Mouse (Mus musculus) ovary, postnatal 36 days (tissue): ENCODE results near the gene Dnaic2.

ENCODE experiments used
- DNase-seq: peaks from one replicate; pipeline ENCODE4 v3.0.0; 2022; ENCODE audit warnings: low spot score, mixed read lengths

Dnaic2 gene

DNA sequence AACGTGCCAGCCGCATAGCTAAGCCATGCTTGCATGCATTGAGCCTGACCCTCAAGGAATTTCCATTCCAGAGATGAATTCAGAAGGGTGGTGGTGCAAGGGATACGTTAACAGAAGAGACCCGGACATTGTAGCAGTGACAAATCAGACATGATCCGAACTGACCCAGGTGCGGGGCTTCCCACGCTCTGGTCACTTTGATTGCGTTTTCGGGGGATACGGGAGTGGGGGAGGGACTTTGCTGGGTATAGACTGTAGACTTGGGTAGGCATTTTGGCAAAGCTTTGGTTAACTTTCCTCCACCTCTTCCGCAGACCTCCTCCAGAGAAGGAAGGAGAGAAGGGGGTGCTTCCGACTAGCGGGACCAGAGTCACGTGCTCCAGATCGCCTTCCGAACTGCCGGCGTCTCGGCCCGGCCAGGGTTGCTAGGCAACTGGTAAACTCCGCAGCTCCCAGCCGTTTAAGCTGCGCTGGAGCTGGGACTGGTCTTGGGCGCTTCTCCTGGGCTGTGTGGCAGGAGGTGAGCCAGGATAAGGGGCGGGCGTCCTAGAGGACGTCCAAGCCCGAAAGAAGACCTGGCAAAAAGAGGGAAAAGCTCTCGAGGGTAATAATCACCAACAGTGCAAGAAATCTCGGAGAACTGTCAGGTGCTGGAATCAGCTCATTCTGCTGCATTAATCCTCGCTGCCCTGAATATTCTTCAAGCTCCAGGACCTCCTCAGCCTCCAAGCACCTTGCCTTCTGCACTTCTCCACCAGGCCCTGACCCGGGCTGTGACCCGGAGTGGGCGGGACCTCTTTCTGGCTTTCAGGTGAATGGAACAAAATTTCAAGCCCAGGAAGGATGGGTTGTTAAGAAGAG, at the start of gene Dnaic2:
TSS of gene Dnaic2 (plus strand) at position 444 of the 861 bp plus-strand sequence.
- peak; percentile 71 for DNase-seq

DNA sequence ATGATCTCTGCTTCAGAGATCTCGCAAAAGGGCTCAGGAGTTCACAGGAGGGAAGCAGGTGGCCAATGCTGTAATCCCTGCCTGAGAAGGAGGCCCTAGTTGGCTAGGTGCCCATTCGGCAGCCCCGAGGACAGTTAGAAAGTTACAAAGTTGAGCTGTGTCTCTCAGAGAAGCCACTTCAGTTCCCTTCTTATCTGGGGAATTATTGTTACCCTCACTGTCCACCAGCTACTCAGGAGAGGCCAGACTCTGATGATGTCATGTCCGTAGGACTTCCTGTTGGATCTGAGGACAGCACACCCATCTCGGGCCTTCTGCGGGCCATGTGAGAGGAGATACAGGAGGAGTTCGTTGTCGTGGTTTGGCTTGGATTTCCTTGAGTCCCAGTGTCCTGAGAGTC, 47.6 kb upstream of the Dnaic2 start:
- DNase-seq: no peak

DNA sequence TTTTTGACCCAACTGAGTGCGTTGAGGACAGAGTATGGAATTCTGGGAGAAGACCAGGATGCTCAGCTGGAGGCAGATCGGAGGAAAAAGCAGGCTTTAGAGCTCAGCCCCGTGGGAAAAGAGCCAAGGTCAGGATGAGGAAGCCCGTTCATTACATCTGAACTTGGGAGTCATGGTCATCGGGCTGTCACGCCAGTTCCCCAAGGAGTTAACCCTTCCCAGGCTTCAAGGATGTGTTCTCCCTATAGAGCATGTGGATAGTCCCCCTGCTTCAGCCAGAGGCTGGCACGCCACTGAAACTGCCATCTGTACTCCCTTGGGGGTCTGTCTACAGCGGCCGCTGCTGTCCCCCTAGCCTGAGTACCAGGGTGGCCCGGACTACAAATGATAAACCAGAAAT, 46.9 kb upstream of the Dnaic2 start:
- DNase-seq: no peak

DNA sequence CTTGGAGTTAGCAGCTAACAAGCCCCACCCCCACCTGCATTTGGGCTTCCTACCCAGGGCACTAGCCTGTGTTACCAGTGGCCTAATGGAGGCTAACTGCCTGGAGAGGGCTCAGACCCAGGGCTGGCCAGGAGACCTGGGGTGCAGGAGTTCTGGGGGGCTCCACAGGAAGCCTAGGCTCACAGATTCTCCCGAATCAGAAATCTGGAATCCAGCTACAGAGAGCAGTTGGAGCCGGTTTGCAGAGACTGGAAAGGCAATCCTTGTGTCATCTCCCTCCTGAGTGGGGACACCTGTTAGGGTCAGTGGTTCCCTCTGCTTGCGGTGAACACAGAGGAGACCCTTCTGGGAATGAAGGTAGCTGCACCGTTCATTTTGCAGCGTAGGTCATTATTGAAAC, 46.2 kb upstream of the Dnaic2 start:
- DNase-seq: no peak

DNA sequence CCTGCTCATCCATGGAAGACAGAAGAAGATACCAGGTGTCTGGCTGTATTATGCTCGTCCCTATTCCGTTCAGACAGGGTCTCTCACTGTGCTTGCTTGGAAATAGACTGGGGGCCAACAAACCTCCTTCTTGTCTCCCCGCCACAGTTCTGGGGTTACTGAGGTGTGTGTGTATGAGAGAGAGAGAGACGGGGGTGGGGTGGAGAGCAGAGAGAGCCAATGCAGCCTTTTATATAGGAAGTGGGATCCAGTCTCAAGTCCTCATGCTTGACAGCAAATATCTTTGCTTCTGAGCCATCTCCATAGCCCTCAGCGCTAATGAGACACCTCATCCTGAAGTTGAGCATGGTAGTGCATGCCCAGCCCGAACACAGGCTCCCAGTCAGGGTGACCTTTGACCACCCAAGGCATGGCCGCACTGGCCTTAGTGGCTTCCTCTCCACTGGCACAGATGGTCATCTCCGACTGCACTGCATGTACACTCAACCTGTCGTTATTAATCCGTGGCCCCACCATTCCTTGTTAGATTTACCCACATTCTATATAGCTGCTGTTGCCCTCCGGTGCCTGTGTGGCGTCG, 44.8 kb upstream of the Dnaic2 start:
- no peak for DNase-seq

DNA sequence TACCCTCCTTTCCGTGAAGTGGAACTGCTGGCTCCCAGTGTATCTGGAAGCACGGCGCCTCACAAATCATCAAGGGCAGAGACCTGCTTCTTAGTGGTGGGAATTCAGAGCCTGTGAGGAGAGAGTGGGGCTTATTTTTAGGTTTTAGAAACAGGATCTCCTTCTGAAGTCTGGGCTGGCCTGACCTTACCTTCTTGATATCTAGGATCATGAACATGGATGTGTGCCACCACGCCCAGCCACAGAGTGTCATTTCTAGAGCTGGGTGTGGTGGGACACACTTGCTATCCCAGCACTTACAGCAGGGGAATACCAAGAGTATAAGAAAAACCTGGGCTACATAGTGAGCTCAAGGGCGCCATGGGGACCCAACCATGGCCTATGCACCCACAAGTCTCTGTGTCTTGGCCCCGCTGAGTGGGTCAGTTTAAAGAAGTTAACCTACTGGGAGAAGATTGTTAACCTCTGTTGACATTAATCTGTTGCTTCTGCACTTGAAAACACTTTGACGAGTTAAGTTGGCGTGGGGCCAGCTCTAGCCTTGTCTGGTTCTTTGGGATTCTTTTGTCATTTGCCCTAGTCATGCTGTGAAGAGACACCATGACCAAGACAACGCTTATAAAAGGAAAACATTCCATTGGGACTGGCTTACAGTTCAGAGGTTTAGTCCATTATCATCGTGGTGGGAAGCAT, 44.0 kb upstream of the Dnaic2 start:
- no peak for DNase-seq

DNA sequence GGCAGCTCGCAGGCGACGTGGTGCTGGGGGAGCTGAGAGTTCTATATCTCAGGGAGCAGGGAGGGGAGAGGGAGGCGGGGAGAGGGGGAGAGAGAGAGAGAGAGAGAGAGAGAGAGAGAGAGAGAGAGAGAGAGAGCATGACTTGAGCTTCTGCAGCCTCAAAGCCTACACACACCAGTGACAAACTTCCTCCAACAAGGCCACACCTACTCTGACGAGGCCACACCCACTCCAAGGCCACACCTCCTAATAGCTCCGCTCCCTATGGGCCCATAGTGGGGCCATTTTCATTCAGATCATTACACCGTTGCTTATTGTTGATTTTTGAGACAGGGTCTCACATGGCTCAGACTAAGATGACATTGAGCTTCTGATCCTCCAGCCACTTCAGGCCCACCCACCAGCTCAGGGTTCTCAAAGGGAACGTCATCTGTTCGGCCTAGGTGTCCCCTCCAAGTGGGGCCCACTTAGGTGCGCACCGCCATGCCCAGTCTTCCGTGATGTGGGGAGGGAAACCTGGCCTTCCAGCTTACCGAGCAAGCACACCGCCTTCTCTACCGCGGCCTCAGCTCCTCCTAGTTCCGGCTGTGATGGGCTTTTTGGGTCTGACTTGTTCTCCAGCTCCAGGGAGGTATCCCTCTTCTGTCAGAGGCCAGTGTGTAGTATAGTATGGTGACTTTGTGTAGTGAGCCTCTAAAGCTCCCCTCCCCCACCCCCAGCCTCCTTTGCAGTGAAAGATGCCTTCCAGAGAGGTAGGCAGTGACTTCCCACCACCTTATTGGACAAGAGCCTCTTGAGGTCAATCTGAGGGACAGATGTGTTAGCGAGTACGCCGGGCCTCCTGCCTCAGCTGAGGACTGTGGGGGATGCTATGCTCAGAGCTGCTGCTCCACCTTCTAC, 43.2 kb upstream of the Dnaic2 start:
- no peak for DNase-seq

DNA sequence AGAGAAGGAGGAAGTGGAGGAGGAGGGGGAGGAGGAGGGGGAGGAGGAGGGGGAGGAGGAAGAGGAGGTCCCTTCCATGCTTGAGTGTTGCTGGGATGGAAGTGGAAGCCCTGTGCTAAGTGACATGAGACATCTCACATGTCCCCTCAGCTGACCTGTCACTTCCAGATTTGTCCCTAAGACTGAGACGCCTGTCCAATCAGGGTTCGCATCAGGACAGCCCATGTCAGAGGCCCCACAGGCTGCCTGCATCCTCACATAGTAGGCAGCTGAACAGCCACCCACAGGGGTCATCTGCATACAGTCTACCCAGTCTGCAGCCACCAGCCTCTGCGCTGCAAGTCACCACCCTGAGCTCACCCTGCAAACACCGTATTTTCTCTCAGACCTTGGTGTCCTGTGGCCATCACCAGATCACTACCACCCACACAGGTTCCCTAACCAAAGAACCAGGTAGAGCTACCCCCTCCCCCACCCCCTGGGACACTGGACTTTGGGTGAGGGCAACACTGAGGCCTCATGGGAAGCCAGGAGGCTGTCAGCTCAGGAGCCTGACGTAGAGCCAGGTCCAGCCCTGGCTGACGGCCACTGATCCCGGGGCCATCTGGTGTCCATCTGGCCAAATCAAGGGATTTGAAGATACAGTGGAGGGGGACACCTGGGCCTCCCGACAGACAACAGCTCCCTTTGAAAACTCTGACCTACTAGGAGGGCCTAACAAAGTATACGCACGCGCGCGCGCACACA, 42.4 kb upstream of the Dnaic2 start:
- no peak for DNase-seq

DNA sequence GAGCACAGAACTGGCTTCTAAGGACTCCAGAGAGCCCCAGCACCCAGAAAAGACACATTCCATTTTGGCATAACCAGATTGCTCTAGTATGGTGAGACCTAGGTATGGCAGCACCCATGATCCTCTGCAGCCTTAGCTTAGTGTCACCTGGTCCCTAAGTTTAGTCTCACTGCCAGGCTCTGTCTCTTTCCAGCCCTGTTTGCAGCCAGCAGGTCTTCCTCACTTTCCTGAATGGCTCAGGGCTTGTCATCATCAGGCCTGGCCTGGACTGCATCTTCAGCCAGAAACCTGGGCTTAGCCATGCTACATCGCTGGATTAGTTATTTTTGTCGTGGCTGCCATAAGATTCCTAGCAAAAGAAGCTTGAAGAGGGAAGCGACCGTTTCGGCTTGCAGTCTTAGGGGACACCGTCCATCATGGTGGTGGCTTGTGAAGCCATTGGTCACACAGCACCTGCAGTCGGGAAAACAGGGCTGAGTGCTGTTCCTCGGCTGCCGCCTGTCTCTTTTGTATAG, 41.6 kb upstream of the Dnaic2 start:
- no peak for DNase-seq

DNA sequence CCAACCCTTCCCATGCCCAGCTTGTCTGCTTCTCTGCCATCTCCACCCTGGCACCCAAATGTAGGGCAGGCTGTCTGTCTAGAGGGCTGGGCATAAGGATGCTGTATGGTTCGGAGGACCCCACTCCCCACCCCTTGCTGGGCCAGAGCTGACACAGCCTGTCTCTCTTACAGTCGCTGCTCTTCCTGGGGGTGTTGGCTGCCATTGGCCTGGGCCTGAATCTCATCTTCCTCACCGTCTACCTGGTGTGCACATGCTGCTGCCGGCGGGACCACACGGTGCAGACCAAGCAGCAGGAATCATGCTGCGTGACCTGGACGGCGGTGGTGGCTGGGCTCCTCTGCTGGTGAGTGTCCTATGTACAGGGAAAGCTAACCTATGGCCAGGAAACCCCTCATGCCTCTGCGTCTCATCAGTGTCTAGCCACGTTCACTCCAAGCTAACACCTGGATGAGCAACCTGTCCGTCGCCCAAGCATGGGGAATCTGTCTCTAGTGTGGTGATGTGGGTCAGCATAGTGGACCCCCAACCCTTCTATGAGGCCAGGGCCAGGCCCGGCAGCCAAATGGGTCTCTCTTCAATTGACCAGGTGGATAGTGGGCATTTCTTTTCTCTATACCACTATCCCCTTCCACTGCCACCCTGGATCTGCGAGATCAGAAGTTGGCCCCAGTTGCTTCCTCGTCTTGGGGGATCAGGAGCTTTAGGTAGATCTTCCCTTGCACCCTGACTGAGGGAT, 40.8 kb upstream of the Dnaic2 start:
- no peak for DNase-seq

DNA sequence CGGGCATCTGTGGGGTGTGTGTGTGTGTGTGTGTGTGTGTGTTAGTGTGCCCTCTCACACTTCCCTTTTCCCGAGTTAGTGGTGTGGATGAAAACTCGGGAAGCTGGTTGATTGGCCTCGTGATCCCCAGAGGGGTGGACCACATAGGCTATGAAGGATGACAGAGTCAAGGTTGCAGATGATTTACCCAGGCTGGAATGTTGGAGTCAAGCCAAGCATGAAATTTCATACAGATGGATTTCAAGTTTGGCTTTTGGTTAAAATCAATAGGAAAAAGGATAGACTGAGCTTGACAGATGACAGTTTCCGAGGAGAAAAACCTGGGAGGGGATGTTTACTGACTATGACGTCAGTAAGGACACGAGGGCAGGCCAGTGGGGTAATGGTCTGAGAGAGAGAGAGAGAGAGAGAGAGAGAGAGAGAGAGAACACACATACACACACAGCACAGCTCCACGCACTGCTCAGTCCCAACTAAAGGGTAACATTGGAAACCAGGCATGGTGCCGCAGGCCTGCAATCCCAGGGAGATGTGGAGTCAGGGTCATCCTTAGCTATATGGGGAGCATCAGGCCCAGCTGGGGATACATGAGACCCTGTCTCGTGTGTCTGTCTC, 39.5 kb upstream of the Dnaic2 start:
- DNase-seq: no peak

DNA sequence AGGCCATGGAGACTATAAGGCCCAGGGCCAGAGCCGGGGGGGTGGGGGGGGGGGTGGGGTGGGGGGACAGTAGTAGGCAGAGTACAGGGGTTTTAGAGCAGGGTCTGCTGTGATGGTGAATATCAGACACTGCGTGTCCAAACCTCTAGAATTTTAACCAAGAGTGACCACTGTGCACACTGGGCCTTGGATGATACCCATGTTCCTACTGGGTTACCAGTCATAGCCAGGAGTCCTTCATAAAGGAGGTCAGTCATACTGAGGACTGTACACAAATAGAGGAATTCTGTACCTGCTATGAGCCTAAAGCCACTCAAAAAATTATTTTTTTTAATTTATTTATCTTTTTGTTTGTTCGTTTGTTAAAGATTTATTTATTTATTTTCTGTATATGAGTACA, 38.5 kb upstream of the Dnaic2 start:
- DNase-seq: no peak

DNA sequence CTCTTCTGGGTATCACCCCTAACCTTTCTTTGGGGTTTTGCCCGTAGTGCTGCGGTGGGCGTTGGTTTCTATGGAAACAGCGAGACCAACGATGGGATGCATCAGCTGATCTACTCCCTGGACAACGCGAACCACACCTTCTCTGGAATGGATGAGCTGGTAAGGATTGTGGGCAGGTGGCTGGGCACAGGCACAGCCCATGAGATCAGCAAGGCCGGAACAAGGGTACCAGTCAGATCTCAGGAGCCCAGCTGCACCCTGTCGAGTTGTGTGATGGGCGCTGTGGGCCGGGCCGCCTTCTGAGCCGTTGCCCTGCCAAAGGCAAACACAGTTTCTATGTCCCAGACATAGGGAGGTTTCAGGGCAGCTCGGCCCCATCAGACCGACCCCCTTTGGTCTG, 37.0 kb upstream of the Dnaic2 start:
- no peak for DNase-seq

DNA sequence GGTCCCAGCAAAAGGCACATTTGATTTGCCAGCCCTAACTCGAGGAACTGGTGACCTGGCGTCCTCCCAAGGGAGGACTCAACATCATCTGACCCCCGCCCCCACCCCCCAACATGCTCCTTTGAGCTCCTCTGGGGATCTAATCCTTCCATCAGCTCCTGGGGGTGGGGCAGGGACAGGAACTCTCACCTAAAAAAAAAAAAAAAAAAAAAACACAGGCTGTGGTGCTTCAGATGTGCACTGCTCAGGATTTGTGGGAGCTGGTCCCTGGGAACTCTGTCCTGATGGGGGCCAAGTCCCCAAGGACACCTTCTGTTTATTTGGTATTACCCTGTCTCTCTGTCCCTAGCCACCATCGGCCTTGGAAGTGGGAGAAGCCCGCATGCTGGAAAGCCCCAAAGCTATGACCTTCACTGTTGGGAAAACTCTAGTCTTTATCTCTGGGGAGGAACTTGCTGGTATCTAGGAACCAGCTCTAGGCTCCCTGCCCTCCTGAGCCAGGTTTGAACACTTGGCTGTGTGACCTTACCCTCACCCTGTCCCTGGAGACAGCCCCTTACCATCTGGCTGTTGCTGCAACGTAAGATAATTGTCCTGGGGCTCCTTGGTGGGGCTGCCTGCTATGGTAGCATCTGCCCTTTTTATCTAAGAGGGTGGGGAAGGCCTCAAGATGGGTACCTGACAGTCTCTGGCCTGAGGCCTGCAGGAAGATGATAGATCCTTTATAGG, 35.6 kb upstream of the Dnaic2 start:
- DNase-seq: peak; percentile 59

DNA sequence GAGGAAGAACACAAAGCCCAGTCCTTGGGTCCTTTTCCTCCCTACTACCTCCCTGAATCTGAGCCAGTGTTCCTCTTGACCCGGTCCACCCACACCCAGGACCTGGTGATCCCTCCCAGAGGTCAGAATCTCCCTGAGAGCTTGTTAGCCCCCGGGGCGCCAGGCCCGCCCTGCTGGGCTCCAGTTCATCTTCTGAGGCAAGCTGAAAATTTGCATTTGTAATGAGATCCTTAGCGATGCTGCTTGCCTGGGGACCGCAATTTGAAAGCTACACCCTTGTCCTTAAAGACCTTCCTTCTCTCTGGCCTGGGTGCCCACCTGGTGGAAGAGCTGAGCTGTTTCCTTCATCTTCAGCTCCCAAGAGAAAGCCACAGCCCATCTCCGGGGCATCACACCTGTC, 34.6 kb upstream of the Dnaic2 start:
- DNase-seq: no peak

DNA sequence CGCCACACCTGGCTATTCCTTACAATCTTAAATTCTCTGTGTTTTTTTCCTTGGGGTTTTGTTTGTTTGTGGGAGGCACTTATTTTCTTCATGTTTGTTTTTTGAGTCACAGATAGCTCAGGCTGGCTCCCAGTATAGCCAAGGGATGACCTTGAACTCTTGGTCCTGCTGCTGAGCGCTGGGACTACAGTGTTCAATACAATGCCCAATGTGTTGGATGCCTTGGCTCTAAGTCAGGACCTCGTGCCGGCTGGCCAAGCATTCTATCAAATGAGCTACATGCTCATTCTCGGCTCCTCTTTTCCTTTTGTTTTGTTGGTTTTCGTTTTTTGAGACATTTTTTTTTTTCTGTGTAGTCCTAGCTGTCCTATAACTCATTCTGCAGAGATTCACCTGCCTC, 33.8 kb upstream of the Dnaic2 start:
- no peak for DNase-seq

DNA sequence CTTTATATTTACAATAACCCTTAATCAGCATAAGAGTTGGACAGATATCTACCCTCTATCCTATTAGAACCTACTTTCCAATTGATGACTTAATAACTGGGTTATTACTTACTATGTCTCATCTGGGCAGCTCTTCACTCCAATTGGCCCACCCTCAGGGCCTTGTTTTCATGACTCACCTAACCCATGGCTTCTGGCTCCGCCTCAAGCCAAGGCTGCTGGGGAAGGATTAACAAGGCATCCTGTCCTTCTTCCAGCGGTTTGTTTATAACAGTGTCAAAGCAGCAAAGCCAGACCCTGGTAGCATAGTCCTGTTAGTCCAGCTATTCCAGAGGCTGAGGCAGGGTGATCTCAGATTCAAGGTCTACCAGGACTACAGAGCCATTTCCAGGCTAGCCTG, 32.8 kb upstream of the Dnaic2 start:
- no peak for DNase-seq

DNA sequence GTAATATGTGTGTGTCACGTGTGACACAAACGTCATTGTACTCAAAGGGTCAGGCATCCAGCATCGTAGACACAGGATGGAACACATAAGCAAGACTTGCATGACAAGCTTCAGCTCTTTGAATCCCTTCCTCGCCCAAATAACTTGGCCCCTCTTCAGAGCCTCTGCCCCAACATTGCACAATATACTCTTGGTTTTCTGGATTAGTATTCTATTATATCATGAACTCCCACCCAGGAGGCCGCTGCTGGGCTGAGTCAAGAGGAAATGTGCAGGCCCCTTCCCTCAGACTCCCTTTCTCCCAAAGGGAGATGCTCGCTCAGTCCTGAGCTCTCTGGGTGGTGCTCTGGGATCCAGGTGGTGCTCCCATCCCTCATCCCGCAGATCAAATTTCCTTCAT, 28.7 kb upstream of the Dnaic2 start:
- DNase-seq: no peak

DNA sequence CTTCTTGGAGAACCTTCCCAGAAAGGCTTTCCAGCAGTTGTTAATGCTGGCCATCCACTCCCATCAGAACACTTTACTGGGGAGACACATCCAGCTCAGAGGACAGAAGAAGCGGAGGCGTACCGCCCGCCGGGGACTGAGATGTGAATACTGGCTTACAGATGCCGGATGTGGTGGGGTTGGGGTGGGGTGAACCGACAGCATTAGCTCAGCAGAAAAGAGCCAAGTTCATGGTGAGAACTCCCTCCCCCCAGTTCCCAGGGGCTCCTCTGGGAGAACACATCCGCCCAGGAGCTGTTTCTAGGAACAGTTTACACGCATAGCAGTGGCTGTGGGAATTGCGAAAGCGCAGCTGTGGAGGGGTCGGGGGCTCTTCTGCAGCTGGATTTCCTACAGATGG, 27.7 kb upstream of the Dnaic2 start:
- DNase-seq: no peak
